Mouse (Mus musculus) hindbrain, embryonic 15.5 days (tissue): Measurements from ENCODE around the gene Creg2. TPM values are rescaled to one million over a fixed set of nuclear protein-coding genes. Genes with fewer than 3 reads are reported as not detected.

Experiments
- ATAC-seq: fragments of 200-750 bp; cut with Nextera tagmentation; 2 replicates; pipeline ENCODE4 v1.8.0; 2017; ENCODE audit warnings: low read depth, moderate number of reproducible peaks, moderate TSS enrichment; ENCODE audit not compliant: low FRiP score
- H3K27ac ChIP-seq: fragments of 300-500 bp; sonication (generic); replicated peaks from 2 replicates; pipeline ENCODE4 v1.5.1; 2015; ENCODE audit warnings: mild to moderate bottlenecking, inconsistent platforms
- H3K27me3 ChIP-seq: fragments of 300-500 bp; sonication (generic); 2 replicates; pipeline ENCODE4 v1.6.1; 2015; ENCODE audit warnings: control low read depth, inconsistent platforms
- H3K36me3 ChIP-seq: fragments of 300-500 bp; sonication (generic); 2 replicates; pipeline ENCODE4 v1.6.1; 2015; ENCODE audit warnings: control low read depth, inconsistent platforms
- H3K4me1 ChIP-seq: fragments of 300-500 bp; sonication (generic); replicated peaks from 2 replicates; pipeline ENCODE4 v1.6.1; 2015; ENCODE audit warnings: control low read depth, inconsistent platforms
- H3K4me2 ChIP-seq: fragments of 300-500 bp; sonication (generic); 2 replicates; pipeline ENCODE4 v1.6.1; 2015; ENCODE audit warnings: moderate library complexity, mild to moderate bottlenecking, inconsistent platforms
- H3K4me3 ChIP-seq: fragments of 300-500 bp; sonication (generic); 2 replicates; pipeline ENCODE4 v1.5.1; 2015; ENCODE audit warnings: mild to moderate bottlenecking, inconsistent platforms
- H3K9ac ChIP-seq: fragments of 300-500 bp; sonication (generic); 2 replicates; pipeline ENCODE4 v1.6.1; 2015; ENCODE audit warnings: inconsistent platforms
- H3K9me3 ChIP-seq: fragments of 300-500 bp; sonication (generic); 2 replicates; pipeline ENCODE4 v1.6.1; 2016; ENCODE audit warnings: control low read depth, inconsistent platforms
- WGBS: fragments of 180-500 bp; shearing (Covaris S2); methylation state at CpG from one replicate; pipeline ENCODE4 v1.1.7; 2015; 5-methylcytosine and 5-hydroxymethylcytosine counted together
- polyA plus RNA-seq: library from polyadenylated mRNA; unstranded; fragments of >200 nt; fragmentation: Nextera tagmentation; extraction: Ambion mirVana; gene quantifications from 2 replicates; pipeline ENCODE4 v1.2.1, GENCODE M21; 2015

Gene Creg2
- 8.1 and 9.9 TPM in 2 replicates for polyA plus RNA-seq

DNA sequence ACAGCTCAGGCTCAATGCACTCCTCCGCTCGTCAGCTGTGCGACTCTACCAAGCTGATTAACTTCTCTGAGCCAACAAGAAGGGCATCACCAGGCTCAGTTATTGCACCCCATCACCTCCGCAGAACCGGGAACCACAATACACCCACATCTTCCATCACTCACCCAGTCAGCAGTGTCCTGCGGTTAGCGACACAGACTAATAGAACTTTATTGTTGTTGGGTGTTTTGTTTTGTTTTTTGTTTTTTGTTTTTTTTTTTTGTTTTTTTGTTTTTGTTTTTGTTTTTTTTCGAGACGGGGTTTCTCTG is at the start of gene Creg2:
Gene Creg2 (minus strand): TSS at position 234 of the 308 bp plus-strand sequence.
- Histone ChIP-seq H3K27me3 (peaks cover 5% of the 10 kb centered on the region; the same call in 1 of the 2 replicates), H3K4me1 (peaks cover 17% of the 10 kb centered on the region), H3K4me3 (peak within 1 kb of the TSS; percentile 63), H3K9ac (peak within 1 kb of the TSS; percentile 66), H3K4me2 (peak within 1 kb of the TSS; percentile 97), H3K9me3 (no peaks in the 10 kb centered on the region), H3K36me3 (no peaks in the 10 kb centered on the region), H3K27ac (peak within 1 kb of the TSS; percentile 78)
- 35% methylated on average over 9 of the region's 9 CpGs for WGBS
- peak; percentile 61; the same call in 1 of the 2 replicates for ATAC-seq

DNA sequence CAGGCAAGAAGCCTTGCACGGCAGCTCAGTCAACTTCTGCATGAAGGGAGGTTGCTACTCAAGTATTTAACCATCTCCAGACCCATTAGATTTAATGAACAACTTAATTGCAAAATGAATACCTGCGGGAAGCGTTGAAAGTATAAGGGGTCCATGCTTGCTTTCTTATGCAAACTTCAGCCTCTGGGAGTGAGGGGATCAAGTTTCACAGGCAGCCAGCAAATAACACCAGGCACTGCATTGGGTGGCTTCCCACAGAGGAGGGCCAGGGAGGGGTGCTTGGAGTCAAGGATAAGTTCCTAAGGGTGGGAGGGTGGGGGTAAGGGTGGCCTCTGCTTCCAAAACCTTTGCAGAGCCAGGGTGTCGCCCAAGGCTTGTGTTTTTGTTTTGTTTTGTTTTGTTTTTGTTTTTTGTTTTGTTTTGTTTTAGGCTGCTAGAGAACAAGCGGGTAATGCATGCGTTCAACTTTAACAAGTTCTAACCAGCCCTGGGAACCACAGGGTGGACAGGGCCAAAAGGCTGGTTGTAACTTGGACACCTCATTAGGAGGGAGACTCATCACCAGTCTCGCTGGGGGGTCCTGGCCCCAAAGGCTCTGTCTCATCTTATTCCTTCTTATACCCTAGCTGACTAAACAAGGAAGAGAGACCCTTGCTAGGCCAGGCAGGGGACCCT is 49.5 kb upstream of the Creg2 start:
- no peaks in the 10 kb centered on the region for H3K36me3 ChIP-seq
- WGBS = 19% methylated on average over 7 of the region's 7 CpGs
- peaks cover 24% of the 10 kb centered on the region for H3K4me1 ChIP-seq
- no peaks in the 10 kb centered on the region for H3K9me3 ChIP-seq
- no peak overlapping the region for H3K27ac ChIP-seq
- ATAC-seq = no peak; the same call in 1 of the 2 replicates
- H3K27me3 ChIP-seq = no peaks in the 10 kb centered on the region
- H3K4me2 ChIP-seq = no peak overlapping the region
- no peak overlapping the region for H3K4me3 ChIP-seq
- no peak overlapping the region for H3K9ac ChIP-seq

DNA sequence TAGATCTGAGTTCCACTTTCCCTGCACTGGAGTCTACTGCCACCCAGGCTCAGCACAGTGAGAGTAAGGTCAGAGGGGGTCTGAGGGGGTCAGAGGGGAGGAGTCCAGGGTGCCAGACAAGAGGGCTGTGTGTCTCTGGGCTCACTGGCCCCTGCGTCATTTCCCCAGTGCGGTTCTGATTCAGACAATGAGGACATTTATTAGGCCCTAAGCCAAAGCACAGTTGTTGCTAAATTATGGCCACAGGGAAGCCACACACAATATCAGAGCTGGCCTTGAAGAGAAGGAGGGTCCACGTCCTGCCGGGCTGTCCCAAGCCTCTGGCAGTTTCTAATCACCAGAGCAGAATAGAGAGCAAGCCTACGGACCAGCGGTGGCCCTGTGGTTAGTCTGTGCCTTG is 47.2 kb upstream of the Creg2 start:
- H3K4me1 ChIP-seq = peaks cover 28% of the 10 kb centered on the region
- no peak for ATAC-seq
- H3K27me3 ChIP-seq = no peaks in the 10 kb centered on the region
- no peak overlapping the region for H3K27ac ChIP-seq
- H3K9ac ChIP-seq = no peak overlapping the region
- 31% methylated on average over 6 of the region's 6 CpGs for WGBS
- no peaks in the 10 kb centered on the region for H3K9me3 ChIP-seq
- H3K4me3 ChIP-seq = no peak overlapping the region
- H3K4me2 ChIP-seq = no peak overlapping the region
- H3K36me3 ChIP-seq = no peaks in the 10 kb centered on the region

DNA sequence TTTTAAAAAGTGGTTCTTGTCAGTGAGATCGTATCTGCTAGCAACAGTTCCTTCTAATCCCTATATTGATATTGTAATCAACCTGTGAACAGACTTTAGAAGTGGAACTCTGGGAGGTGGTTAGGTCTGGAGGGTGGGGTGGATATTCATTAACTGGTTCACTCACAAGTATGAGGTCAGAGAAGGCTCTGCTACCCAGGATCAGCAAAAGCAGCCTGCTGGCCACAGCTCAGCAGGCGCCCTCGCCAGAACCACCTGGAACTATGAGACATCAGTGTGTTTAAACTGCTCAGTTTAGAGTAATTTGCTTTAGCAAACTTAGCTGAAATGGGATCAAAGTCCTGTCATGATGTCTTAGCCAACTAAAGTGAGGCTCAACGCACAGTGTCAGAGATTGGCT is 43.9 kb upstream of the Creg2 start:
- Histone ChIP-seq H3K9ac (no peak overlapping the region), H3K27me3 (no peaks in the 10 kb centered on the region), H3K4me2 (no peak overlapping the region), H3K27ac (no peak overlapping the region), H3K36me3 (no peaks in the 10 kb centered on the region), H3K9me3 (no peaks in the 10 kb centered on the region), H3K4me3 (no peak overlapping the region), H3K4me1 (0 out of 2 replicates have a peak, but pooled peaks cover 4% of the 10 kb centered on the region)
- WGBS = 54% methylated on average over 4 of the region's 4 CpGs
- ATAC-seq = no peak

DNA sequence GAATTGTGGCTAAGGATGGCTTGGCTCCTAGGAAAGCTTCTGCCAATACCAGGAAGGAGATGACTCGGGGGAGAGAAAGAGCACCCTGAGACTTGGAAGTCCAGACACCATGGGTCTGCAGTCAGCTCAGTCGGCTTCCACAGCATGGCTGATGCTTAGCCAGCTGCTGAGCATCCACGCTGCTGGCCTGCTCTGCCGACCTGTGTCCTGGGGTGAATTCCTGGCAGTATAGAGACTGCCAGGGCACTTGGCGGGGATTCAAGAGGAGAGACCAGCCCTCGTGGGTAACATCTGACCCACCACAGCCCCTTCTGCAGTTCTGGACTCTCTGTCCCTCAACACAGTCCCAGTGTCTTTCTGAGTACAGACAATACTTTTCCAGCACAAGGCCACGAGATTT is 43.5 kb upstream of the Creg2 start:
- no peak overlapping the region for H3K27ac ChIP-seq
- no peaks in the 10 kb centered on the region for H3K36me3 ChIP-seq
- no peak overlapping the region for H3K4me3 ChIP-seq
- no peak overlapping the region for H3K9ac ChIP-seq
- 0 out of 2 replicates have a peak, but pooled peaks cover 4% of the 10 kb centered on the region for H3K4me1 ChIP-seq
- 44% methylated on average over 7 of the region's 7 CpGs for WGBS
- no peak overlapping the region for H3K4me2 ChIP-seq
- no peak for ATAC-seq
- no peaks in the 10 kb centered on the region for H3K9me3 ChIP-seq
- H3K27me3 ChIP-seq = no peaks in the 10 kb centered on the region

DNA sequence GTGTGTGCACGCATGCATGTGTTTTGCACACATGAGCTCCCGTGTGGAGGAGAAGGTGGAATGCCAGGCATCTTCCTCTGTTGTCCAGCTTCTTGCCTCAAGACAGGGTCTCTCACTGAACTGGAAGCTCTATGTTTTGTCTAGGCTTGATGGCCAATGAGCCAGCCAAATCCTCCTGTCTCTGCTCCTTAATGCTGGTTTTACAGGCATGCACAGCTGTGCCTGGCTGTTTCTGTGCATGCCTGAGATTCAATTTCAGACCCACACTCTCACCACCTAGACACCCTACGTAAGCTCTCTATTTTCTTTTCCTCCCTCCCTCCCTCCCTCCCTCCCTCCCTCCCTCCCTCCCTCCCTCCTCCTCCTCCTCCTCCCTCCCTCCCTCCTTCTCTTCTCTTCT is 40.7 kb upstream of the Creg2 start:
- Histone ChIP-seq H3K27me3 (no peaks in the 10 kb centered on the region), H3K4me2 (no peak overlapping the region), H3K27ac (no peak overlapping the region), H3K9me3 (no peaks in the 10 kb centered on the region), H3K36me3 (no peaks in the 10 kb centered on the region), H3K4me3 (no peak overlapping the region), H3K4me1 (0 out of 2 replicates have a peak, but pooled peaks cover 4% of the 10 kb centered on the region), H3K9ac (no peak overlapping the region)
- ATAC-seq = no peak
- WGBS = 79% methylated on average over 3 of the region's 3 CpGs

DNA sequence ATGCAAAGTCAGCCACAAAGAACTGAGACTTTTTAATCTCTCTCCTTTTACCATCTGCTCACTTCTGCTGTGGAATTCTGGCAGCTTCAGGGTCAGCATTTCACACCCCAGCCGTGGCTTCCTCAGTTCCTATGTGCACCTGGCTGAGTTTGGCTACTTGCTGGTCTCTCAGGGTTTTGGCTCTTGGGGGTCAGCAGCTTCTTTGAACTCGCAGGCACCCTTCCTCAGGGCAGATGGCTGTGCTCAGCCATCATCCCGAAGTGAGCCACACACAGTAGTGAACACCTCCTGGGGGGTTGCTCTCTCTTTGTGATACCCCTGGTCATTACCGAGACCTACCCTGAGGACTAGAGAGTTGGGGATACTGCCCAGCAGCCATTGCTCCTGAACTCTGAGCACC is 39.8 kb upstream of the Creg2 start:
- 55% methylated on average over 4 of the region's 4 CpGs for WGBS
- ATAC-seq = no peak
- no peaks in the 10 kb centered on the region for H3K27me3 ChIP-seq
- H3K4me1 ChIP-seq = peaks cover 4% of the 10 kb centered on the region; the same call in 1 of the 2 replicates
- no peaks in the 10 kb centered on the region for H3K36me3 ChIP-seq
- no peak overlapping the region for H3K9ac ChIP-seq
- no peak overlapping the region for H3K4me3 ChIP-seq
- H3K9me3 ChIP-seq = no peaks in the 10 kb centered on the region
- no peak overlapping the region for H3K27ac ChIP-seq
- H3K4me2 ChIP-seq = no peak overlapping the region

DNA sequence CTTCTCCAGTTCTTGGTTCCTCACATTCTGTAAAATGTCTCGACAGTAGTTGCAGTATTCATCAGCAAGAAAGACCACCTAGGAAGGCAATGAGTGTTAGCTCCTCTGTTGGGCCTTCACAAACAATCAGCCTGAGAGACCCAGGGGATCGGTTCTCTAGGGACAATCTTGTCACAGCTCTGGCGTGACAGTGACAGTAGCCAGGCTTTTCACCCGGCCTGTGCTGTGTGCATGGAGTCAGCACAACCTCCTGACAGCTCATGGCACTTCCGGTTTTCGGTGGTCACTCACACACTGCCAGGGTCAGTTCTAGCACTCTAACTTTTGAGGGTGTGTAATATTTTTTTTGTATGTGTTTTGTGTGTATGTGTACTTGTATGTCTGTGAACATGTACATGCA is 37.3 kb upstream of the Creg2 start:
- no peak overlapping the region for H3K4me2 ChIP-seq
- H3K27me3 ChIP-seq = no peaks in the 10 kb centered on the region
- no peaks in the 10 kb centered on the region; the same call in 1 of the 2 replicates for H3K4me1 ChIP-seq
- no peak overlapping the region for H3K4me3 ChIP-seq
- no peak for ATAC-seq
- no peaks in the 10 kb centered on the region for H3K9me3 ChIP-seq
- H3K36me3 ChIP-seq = no peaks in the 10 kb centered on the region
- WGBS = 71% methylated on average over 6 of the region's 6 CpGs
- no peak overlapping the region for H3K9ac ChIP-seq
- no peak overlapping the region for H3K27ac ChIP-seq

DNA sequence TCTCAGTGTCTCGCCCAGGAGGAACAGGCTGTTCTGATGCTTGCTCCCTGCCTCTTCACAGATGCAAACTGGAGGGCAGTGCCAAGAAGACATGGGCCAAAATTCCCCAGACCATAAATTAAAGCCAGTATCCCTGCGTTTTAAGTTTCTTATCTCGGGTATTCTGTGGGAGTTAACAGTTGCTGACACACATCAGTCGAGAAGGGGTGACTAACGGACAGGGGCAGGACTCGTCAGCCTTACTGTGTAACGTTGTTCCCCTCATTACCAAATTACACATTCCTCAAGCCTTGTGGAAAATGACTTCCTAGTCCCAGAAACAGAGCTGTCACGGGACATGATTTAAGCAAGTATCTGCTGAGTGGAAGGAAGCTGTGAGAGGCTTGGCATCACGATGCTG is 36.0 kb upstream of the Creg2 start:
- WGBS = 72% methylated on average over 9 of the region's 9 CpGs
- Histone ChIP-seq H3K4me3 (no peak overlapping the region), H3K27ac (no peak overlapping the region), H3K36me3 (no peaks in the 10 kb centered on the region), H3K9ac (no peak overlapping the region), H3K9me3 (no peaks in the 10 kb centered on the region), H3K27me3 (no peaks in the 10 kb centered on the region), H3K4me1 (no peaks in the 10 kb centered on the region; the same call in 1 of the 2 replicates), H3K4me2 (no peak overlapping the region)
- ATAC-seq = no peak

DNA sequence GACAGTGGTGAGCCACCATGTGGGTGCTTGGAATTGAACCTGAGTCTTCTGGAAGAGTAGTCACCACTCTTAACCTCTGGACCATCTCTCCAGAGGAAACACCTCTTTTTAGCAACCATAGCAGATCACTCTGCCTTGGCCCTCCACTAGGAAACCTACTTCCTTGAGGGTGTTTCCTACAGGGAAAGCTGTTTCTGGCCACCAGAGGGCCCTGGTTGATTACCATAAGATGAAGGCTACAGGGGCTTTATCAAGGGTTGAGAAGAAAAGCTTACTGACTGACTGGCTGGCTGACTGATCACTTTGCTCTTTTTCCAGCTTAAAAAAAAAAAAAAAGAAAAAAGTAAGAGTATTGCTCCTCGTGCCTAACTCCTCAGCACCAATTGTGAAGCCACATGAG is 34.6 kb upstream of the Creg2 start:
- Histone ChIP-seq H3K4me2 (no peak overlapping the region), H3K9ac (no peak overlapping the region)
- 4% methylated on average over 1 of the region's 1 CpGs for WGBS

DNA sequence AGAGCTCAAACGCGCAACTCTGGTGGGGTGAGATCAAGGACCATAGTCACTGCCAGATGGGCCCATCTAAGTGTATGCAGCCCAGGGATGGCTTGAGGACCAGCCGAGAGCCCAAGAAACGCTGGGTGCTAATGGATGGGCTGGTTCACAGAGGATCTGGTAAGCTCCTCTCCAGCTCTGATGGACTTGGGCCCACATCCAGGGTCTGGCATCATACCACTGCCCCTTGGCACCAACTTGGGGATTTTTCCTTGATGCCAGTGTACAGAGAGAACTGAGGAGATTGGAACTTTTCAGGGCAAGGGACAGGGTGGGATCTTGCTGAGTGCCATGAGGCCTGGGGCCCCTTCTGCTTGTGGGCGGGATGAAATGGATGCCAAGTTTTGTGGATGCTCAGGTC is 30.4 kb upstream of the Creg2 start:
- Histone ChIP-seq H3K27me3 (no peaks in the 10 kb centered on the region), H3K4me1 (no peaks in the 10 kb centered on the region; the same call in 1 of the 2 replicates), H3K9ac (no peak overlapping the region), H3K9me3 (no peaks in the 10 kb centered on the region), H3K36me3 (no peaks in the 10 kb centered on the region), H3K27ac (no peak overlapping the region), H3K4me3 (no peak overlapping the region), H3K4me2 (no peak overlapping the region)
- no peak for ATAC-seq
- 97% methylated on average over 5 of the region's 5 CpGs for WGBS

More for the DNA sequence above, 34.6 kb upstream of the Creg2 start:
- Histone ChIP-seq H3K9me3 (no peaks in the 10 kb centered on the region), H3K27ac (no peak overlapping the region), H3K27me3 (no peaks in the 10 kb centered on the region), H3K4me1 (no peaks in the 10 kb centered on the region; the same call in 1 of the 2 replicates), H3K36me3 (no peaks in the 10 kb centered on the region), H3K4me3 (no peak overlapping the region)
- peak; percentile 62; the same call in 1 of the 2 replicates for ATAC-seq

DNA sequence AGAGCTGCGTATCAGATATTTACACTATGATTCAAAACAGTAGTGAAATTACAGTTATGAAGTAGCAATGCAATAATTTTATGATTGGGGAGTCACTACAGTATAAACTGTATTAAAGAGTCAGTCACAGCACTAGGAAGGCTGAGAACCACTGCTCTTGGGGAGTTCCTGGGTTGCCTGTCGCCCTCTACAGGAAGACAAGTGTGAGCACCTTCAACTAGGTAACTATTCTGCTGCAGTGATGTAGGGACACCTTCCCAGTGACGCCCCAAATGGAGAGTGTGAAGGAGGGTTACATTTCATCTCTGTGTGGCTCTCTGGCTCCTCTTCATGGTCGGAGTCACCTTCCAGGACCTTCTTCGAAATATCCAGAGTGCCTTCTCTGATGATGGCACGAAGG is 29.3 kb upstream of the Creg2 start:
- WGBS = 65% methylated on average over 6 of the region's 6 CpGs

DNA sequence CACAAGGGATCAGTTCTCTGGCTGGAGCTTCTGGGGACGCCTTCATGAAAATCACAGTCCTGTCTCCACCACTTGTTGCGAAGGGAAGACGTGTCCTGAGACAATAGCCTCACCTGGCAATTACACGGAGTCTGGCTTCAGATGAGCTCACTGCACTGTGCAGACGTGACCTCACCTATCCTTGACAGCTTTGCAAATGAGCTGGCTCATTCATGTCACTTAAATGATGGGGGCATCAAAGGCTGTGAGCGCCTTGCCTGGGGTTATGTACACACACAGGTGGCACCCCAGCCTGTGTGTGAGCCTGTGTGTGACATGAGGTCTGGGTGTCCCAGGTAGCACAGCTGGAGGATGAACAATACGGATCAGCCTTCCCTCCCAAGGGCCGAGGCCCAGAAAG is 27.6 kb upstream of the Creg2 start:
- H3K9ac ChIP-seq = no peak overlapping the region
- H3K4me3 ChIP-seq = no peak overlapping the region
- no peaks in the 10 kb centered on the region for H3K9me3 ChIP-seq
- no peaks in the 10 kb centered on the region for H3K27me3 ChIP-seq
- H3K36me3 ChIP-seq = no peaks in the 10 kb centered on the region
- H3K4me1 ChIP-seq = no peaks in the 10 kb centered on the region
- WGBS = 75% methylated on average over 8 of the region's 8 CpGs
- no peak for ATAC-seq
- no peak overlapping the region for H3K4me2 ChIP-seq
- H3K27ac ChIP-seq = no peak overlapping the region

More for the DNA sequence above, 29.3 kb upstream of the Creg2 start:
- Histone ChIP-seq H3K27ac (no peak overlapping the region), H3K36me3 (no peaks in the 10 kb centered on the region), H3K9me3 (no peaks in the 10 kb centered on the region), H3K4me2 (no peak overlapping the region), H3K4me1 (no peaks in the 10 kb centered on the region), H3K27me3 (no peaks in the 10 kb centered on the region), H3K4me3 (no peak overlapping the region), H3K9ac (no peak overlapping the region)
- ATAC-seq = no peak
